Mouse (Mus musculus): Measurements from ENCODE around the gene Apobec1.

- TF ChIP-seq CTCF (IDR thresholded peaks at IDR 0.05; ENCODE audit: low read depth, low read length) (0 out of 2 replicates have a peak, but pooled peaks have one; percentile 14), POLR2A (IDR thresholded peaks at IDR 0.05; ENCODE audit: borderline replicate concordance, low read depth, low read length) (no peak)
Measured at GRCm38 (mm10) chr6:122605483-122605882, 3.2 kb upstream of the Apobec1 start.

All from bone marrow macrophage, adult 2 months (primary cell).